Mouse (Mus musculus): ENCODE measurements around the gene Zbtb34. TPM values are rescaled to one million over a fixed set of nuclear protein-coding genes. Genes with fewer than 3 reads are reported as not detected.

Gene Zbtb34
- polyA plus RNA-seq, 1 experiment from 2014 or later: 9.3 TPM

- WGBS: 68% methylated on average over 5 of the region's 7 CpGs
Observed at GRCm38 (mm10) chr2:33399091-33399490, 32.0 kb downstream of the Zbtb34 start.

GRCm38 (mm10) chr2:33397036-33397435 lies 34.1 kb downstream of the Zbtb34 start:
- no peaks in the 10 kb centered on the region for H3K27me3 ChIP-seq (ENCODE audit: control insufficient read depth, insufficient read depth, low read depth, low read length)
- 53% methylated on average over 4 of the region's 4 CpGs for WGBS
- no peaks in the 10 kb centered on the region for H3K4me1 ChIP-seq (replicated peaks; ENCODE audit: control insufficient read depth, insufficient read depth, low read length)
- no peaks in the 10 kb centered on the region for H3K36me3 ChIP-seq (ENCODE audit: control insufficient read depth, insufficient read depth, low read length)
- H3K9ac ChIP-seq (ENCODE audit: low read length): no peak overlapping the region
- H3K4me2 ChIP-seq (ENCODE audit: low read depth, low read length): no peak overlapping the region
- H3K9me3 ChIP-seq (ENCODE audit: control insufficient read depth, low read length): no peaks in the 10 kb centered on the region
- H3K4me3 ChIP-seq (ENCODE audit: low read length): no peak overlapping the region
- no peak for ATAC-seq (ENCODE audit: low read depth)
- no peak overlapping the region for H3K27ac ChIP-seq (ENCODE audit: low read length)

More at GRCm38 (mm10) chr2:33399091-33399490, 32.0 kb downstream of the Zbtb34 start:
- Histone ChIP-seq H3K27me3 (ENCODE audit: control insufficient read depth, insufficient read depth, low read depth, low read length) (no peaks in the 10 kb centered on the region), H3K36me3 (ENCODE audit: control insufficient read depth, insufficient read depth, low read length) (no peaks in the 10 kb centered on the region), H3K4me2 (ENCODE audit: low read depth, low read length) (no peak overlapping the region), H3K9me3 (ENCODE audit: control insufficient read depth, low read length) (no peaks in the 10 kb centered on the region), H3K27ac (ENCODE audit: low read length) (no peak overlapping the region), H3K4me1 (replicated peaks; ENCODE audit: control insufficient read depth, insufficient read depth, low read length) (no peaks in the 10 kb centered on the region), H3K9ac (ENCODE audit: low read length) (no peak overlapping the region), H3K4me3 (ENCODE audit: low read length) (no peak overlapping the region)
- no peak for ATAC-seq (ENCODE audit: low read depth)

GRCm38 (mm10) chr2:33395053-33395452 lies 36.1 kb downstream of the Zbtb34 start:
- H3K4me3 ChIP-seq (ENCODE audit: low read length): no peak overlapping the region
- H3K4me1 ChIP-seq (replicated peaks; ENCODE audit: control insufficient read depth, insufficient read depth, low read length): no peaks in the 10 kb centered on the region
- H3K27me3 ChIP-seq (ENCODE audit: control insufficient read depth, insufficient read depth, low read depth, low read length): no peaks in the 10 kb centered on the region
- H3K36me3 ChIP-seq (ENCODE audit: control insufficient read depth, insufficient read depth, low read length): no peaks in the 10 kb centered on the region
- H3K27ac ChIP-seq (ENCODE audit: low read length): no peak overlapping the region
- H3K9me3 ChIP-seq (ENCODE audit: control insufficient read depth, low read length): no peaks in the 10 kb centered on the region
- H3K4me2 ChIP-seq (ENCODE audit: low read depth, low read length): no peak overlapping the region
- ATAC-seq (ENCODE audit: low read depth): no peak
- no peak overlapping the region for H3K9ac ChIP-seq (ENCODE audit: low read length)
- WGBS: 73% methylated on average over 2 of the region's 2 CpGs

GRCm38 (mm10) chr2:33393951-33394635 lies 37.0 kb downstream of the Zbtb34 start:
- ATAC-seq (ENCODE audit: low read depth): no peak
- H3K27ac ChIP-seq (ENCODE audit: low read length): no peak overlapping the region
- no peaks in the 10 kb centered on the region for H3K4me1 ChIP-seq (replicated peaks; ENCODE audit: control insufficient read depth, insufficient read depth, low read length)
- 61% methylated on average over 11 of the region's 11 CpGs for WGBS
- H3K9ac ChIP-seq (ENCODE audit: low read length): no peak overlapping the region
- no peak overlapping the region for H3K4me3 ChIP-seq (ENCODE audit: low read length)
- H3K4me2 ChIP-seq (ENCODE audit: low read depth, low read length): no peak overlapping the region
- H3K9me3 ChIP-seq (ENCODE audit: control insufficient read depth, low read length): no peaks in the 10 kb centered on the region
- H3K36me3 ChIP-seq (ENCODE audit: control insufficient read depth, insufficient read depth, low read length): no peaks in the 10 kb centered on the region
- H3K27me3 ChIP-seq (ENCODE audit: control insufficient read depth, insufficient read depth, low read depth, low read length): no peaks in the 10 kb centered on the region

- no peak overlapping the region for H3K9ac ChIP-seq (ENCODE audit: low read length)
- H3K4me3 ChIP-seq (ENCODE audit: low read length): no peak overlapping the region
- H3K4me1 ChIP-seq (replicated peaks; ENCODE audit: control insufficient read depth, insufficient read depth, low read length): no peaks in the 10 kb centered on the region
- H3K4me2 ChIP-seq (ENCODE audit: low read depth, low read length): no peak overlapping the region
- H3K9me3 ChIP-seq (ENCODE audit: control insufficient read depth, low read length): no peaks in the 10 kb centered on the region
- no peak overlapping the region for H3K27ac ChIP-seq (ENCODE audit: low read length)
- H3K27me3 ChIP-seq (ENCODE audit: control insufficient read depth, insufficient read depth, low read depth, low read length): no peaks in the 10 kb centered on the region
- H3K36me3 ChIP-seq (ENCODE audit: control insufficient read depth, insufficient read depth, low read length): no peaks in the 10 kb centered on the region
- no peak for ATAC-seq (ENCODE audit: low read depth)
Observed at GRCm38 (mm10) chr2:33393021-33393420, 38.1 kb downstream of the Zbtb34 start.

GRCm38 (mm10) chr2:33371648-33372408 lies 59.3 kb downstream of the Zbtb34 start:
- Histone ChIP-seq H3K4me3 (ENCODE audit: low read length) (peak overlapping the region; percentile 75), H3K27me3 (ENCODE audit: control insufficient read depth, insufficient read depth, low read depth, low read length) (no peaks in the 10 kb centered on the region), H3K36me3 (ENCODE audit: control insufficient read depth, insufficient read depth, low read length) (no peaks in the 10 kb centered on the region), H3K4me2 (ENCODE audit: low read depth, low read length) (peak overlapping the region; percentile 72), H3K27ac (ENCODE audit: low read length) (no peak overlapping the region), H3K4me1 (replicated peaks; ENCODE audit: control insufficient read depth, insufficient read depth, low read length) (peaks cover 3% of the 10 kb centered on the region; the same call in 1 of the 2 replicates), H3K9ac (ENCODE audit: low read length) (no peak overlapping the region; the same call in 1 of the 2 replicates), H3K9me3 (ENCODE audit: control insufficient read depth, low read length) (no peaks in the 10 kb centered on the region)
- WGBS: 33% methylated on average over 18 of the region's 18 CpGs
- no peak for ATAC-seq (ENCODE audit: low read depth)

GRCm38 (mm10) chr2:33370777-33371647 lies 60.1 kb downstream of the Zbtb34 start, which contains the start of gene Ralgps1:
TSS of gene Ralgps1 (minus strand) at chr2:33371486.
- Histone ChIP-seq H3K9ac (ENCODE audit: low read length) (peak within 1 kb of the TSS; percentile 74), H3K27ac (ENCODE audit: low read length) (peak within 1 kb of the TSS; percentile 95), H3K36me3 (ENCODE audit: control insufficient read depth, insufficient read depth, low read length) (no peaks in the 10 kb centered on the region), H3K27me3 (ENCODE audit: control insufficient read depth, insufficient read depth, low read depth, low read length) (no peaks in the 10 kb centered on the region), H3K4me1 (replicated peaks; ENCODE audit: control insufficient read depth, insufficient read depth, low read length) (peaks cover 11% of the 10 kb centered on the region), H3K9me3 (ENCODE audit: control insufficient read depth, low read length) (no peaks in the 10 kb centered on the region), H3K4me3 (ENCODE audit: low read length) (peak within 1 kb of the TSS; percentile 75), H3K4me2 (ENCODE audit: low read depth, low read length) (peak within 1 kb of the TSS; percentile 72)
- ATAC-seq (ENCODE audit: low read depth): peak; percentile 99
- under 1% methylated on average over 55 of the region's 74 CpGs for WGBS

GRCm38 (mm10) chr2:33370276-33370776 lies 60.8 kb downstream of the Zbtb34 start:
- H3K27ac ChIP-seq (ENCODE audit: low read length): no peak overlapping the region
- WGBS: 12% methylated on average over 13 of the region's 15 CpGs
- peak overlapping the region; percentile 60 for H3K9ac ChIP-seq (ENCODE audit: low read length)
- H3K36me3 ChIP-seq (ENCODE audit: control insufficient read depth, insufficient read depth, low read length): no peaks in the 10 kb centered on the region
- no peaks in the 10 kb centered on the region for H3K9me3 ChIP-seq (ENCODE audit: control insufficient read depth, low read length)
- peaks cover 18% of the 10 kb centered on the region for H3K4me1 ChIP-seq (replicated peaks; ENCODE audit: control insufficient read depth, insufficient read depth, low read length)
- H3K27me3 ChIP-seq (ENCODE audit: control insufficient read depth, insufficient read depth, low read depth, low read length): no peaks in the 10 kb centered on the region
- peak overlapping the region; percentile 72 for H3K4me2 ChIP-seq (ENCODE audit: low read depth, low read length)
- ATAC-seq (ENCODE audit: low read depth): peak; percentile 44; the same call in 1 of the 2 replicates
- H3K4me3 ChIP-seq (ENCODE audit: low read length): peak overlapping the region; percentile 75
